Mouse (Mus musculus) cerebellum, adult 2 months (tissue): ENCODE results near the gene Btg1.

Source experiments
- CTCF ChIP-seq: fragments of 200-500 bp; IDR thresholded peaks from 2 replicates; pipeline ENCODE4 v1.5.1; 2011; ENCODE audit warnings: low read depth, mild to moderate bottlenecking, control low read depth, low read length, moderate library complexity, borderline replicate concordance; ENCODE audit not compliant: insufficient read depth
- POLR2A ChIP-seq: fragments of 200-500 bp; IDR thresholded peaks from 2 replicates; pipeline ENCODE4 v1.6.1; 2011; ENCODE audit warnings: low read length, control low read depth, borderline replicate concordance; ENCODE audit not compliant: insufficient read depth

- TF ChIP-seq CTCF (no peak), POLR2A (no peak)
Observed at GRCm38 (mm10) chr10:96654576-96654975, 37.8 kb downstream of the Btg1 start.
